ENCODE assay signal across 11 mouse cellular contexts in the genomic region with DNA sequence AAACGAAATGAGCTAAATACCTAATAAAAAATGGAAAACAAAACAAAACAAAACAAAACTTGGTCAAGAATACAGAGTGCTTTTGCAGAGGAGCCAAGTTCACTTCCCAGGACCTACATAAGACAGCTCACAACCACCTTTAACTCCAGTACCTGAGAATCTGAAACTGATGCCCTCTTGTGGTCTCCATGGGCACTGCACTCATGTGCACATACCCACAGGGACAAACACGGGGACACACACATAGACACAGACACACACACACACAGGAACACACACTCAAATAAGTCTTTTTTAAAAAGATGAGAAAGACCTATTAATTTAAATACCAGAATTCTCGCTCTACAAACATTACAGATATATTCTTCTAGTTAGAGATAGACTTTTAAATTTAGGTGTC.
A peak's percentile ranks its signal among the peaks of the same experiment; 100 is the strongest.
DNase-seq lines count a peak whose midpoint lies in the region; ATAC-seq and TF ChIP-seq lines count a peak whose summit lies in the region.
"Had no signal": no experiment of that assay in that cellular context is flagged by ENCODE, and none has a peak within 500 bp of the region (broad histone marks: within the 10 kb centered on the region; RNA-seq: fewer than 3 reads in every experiment).

No protein-coding gene starts in this region.

- H3K9me3 ChIP-seq in lung, embryonic 14.5 days (ENCODE audit: low read depth, low read length): no peaks in the 10 kb centered on the region
- no peaks in the 10 kb centered on the region for H3K9me3 ChIP-seq in stomach, postnatal 0 days (ENCODE audit: control insufficient read depth, low read length)
- H3K9me3 ChIP-seq: limb, embryonic 15.5 days had no signal

- H3K36me3 ChIP-seq in lung, embryonic 14.5 days (ENCODE audit: insufficient read depth): no peaks in the 10 kb centered on the region
- no peaks in the 10 kb centered on the region; the same call in 1 of the 2 replicates for H3K36me3 ChIP-seq in stomach, postnatal 0 days (ENCODE audit: control insufficient read depth, insufficient read depth, low read length)
- H3K36me3 ChIP-seq: midbrain, embryonic 12.5 days had no signal

- 0 out of 2 replicates have a peak, but pooled peaks cover 9% of the 10 kb centered on the region for H3K4me1 ChIP-seq in lung, embryonic 14.5 days (ENCODE audit: insufficient read depth)
- no peaks in the 10 kb centered on the region for H3K4me1 ChIP-seq in stomach, postnatal 0 days (replicated peaks; ENCODE audit: control insufficient read depth, insufficient read depth)
- H3K4me1 ChIP-seq: limb, embryonic 15.5 days had no signal

- no peaks in the 10 kb centered on the region for H3K27me3 ChIP-seq in lung, embryonic 14.5 days (ENCODE audit: insufficient read depth, low read length)
- no peaks in the 10 kb centered on the region for H3K27me3 ChIP-seq in stomach, postnatal 0 days (ENCODE audit: control insufficient read depth, insufficient read depth, low read length)
- H3K27me3 ChIP-seq: limb, embryonic 15.5 days; midbrain, embryonic 12.5 days had no signal

- intact Hi-C loops in gastrocnemius, adult 2 months (cut with DNase I): no loop called here

- TF ChIP-seq EP300 in stomach, postnatal 0 days (optimal IDR thresholded peaks at IDR 0.05): no peak

- no peak for DNase-seq in gastrocnemius, adult 2 months
- no peak for DNase-seq in gastrocnemius, postnatal 4 days (ENCODE audit: low spot score in 2 of 2)
- no peak for DNase-seq in lung, embryonic 14.5 days
- no peak for DNase-seq in lung, postnatal 14 days
- peak; percentile 85 for DNase-seq in R1 (ENCODE audit: low read depth, low spot score)
- DNase-seq in stomach, postnatal 0 days (ENCODE audit: low spot score): no peak
- DNase-seq in embryo, embryonic 10.5 days (ENCODE audit: low spot score): no peak
- no peak for DNase-seq in ovary, postnatal 36 days (ENCODE audit: low spot score)
- DNase-seq: kidney, adult 11 months had no signal

- peak; percentile 58 for TF ChIP-seq CTCF in gastrocnemius, adult 2 months (IDR thresholded peaks at IDR 0.05)
- TF ChIP-seq CTCF in lung, embryonic 14.5 days (IDR thresholded peaks at IDR 0.05; ENCODE audit: low read depth): peak; percentile 55
- peak; percentile 52 for TF ChIP-seq CTCF in stomach, postnatal 0 days (IDR thresholded peaks at IDR 0.05; ENCODE audit: low read depth)

- no peak overlapping the region for H3K27ac ChIP-seq in gastrocnemius, adult 2 months
- no peak overlapping the region for H3K27ac ChIP-seq in lung, embryonic 14.5 days (ENCODE audit: low read depth)
- no peak overlapping the region for H3K27ac ChIP-seq in stomach, postnatal 0 days (replicated peaks)
- H3K27ac ChIP-seq: limb, embryonic 15.5 days; midbrain, embryonic 12.5 days had no signal

- H3K4me2 ChIP-seq in lung, embryonic 14.5 days: no peak overlapping the region
- H3K4me2 ChIP-seq in stomach, postnatal 0 days (replicated peaks; ENCODE audit: low read depth): no peak overlapping the region
- H3K4me2 ChIP-seq: limb, embryonic 15.5 days; midbrain, embryonic 12.5 days had no signal

- no peak overlapping the region for H3K4me3 ChIP-seq in gastrocnemius, adult 2 months
- H3K4me3 ChIP-seq in lung, embryonic 14.5 days (ENCODE audit: low read depth, low read length): no peak overlapping the region
- H3K4me3 ChIP-seq in stomach, postnatal 0 days (ENCODE audit: low read depth, low read length): no peak overlapping the region
- H3K4me3 ChIP-seq: limb, embryonic 15.5 days; midbrain, embryonic 12.5 days had no signal

- H3K9ac ChIP-seq in lung, embryonic 14.5 days: no peak overlapping the region
- no peak overlapping the region for H3K9ac ChIP-seq in stomach, postnatal 0 days (ENCODE audit: low read length)
- H3K9ac ChIP-seq: limb, embryonic 15.5 days; midbrain, embryonic 12.5 days had no signal

- 97% methylated on average over 3 of the region's 3 CpGs for WGBS in lung, embryonic 14.5 days
- 99% methylated on average over 3 of the region's 3 CpGs for WGBS in stomach, postnatal 0 days

- no peak for ATAC-seq in lung, embryonic 14.5 days (ENCODE audit: insufficient read depth)
- no peak for ATAC-seq in stomach, postnatal 0 days (ENCODE audit: low FRiP score, low TSS enrichment)
